Mouse (Mus musculus) right cerebral cortex, postnatal 14 days (tissue): Measurements from ENCODE around the gene C330007P06Rik.

Experiments
- DNase-seq: peaks from one replicate; pipeline ENCODE4 v3.0.0; 2022

The C330007P06Rik gene

GRCm38 (mm10) chrX:36796163-36796581, 77.7 kb downstream of the C330007P06Rik start:
- DNase-seq, result peak; percentile 78

DNA sequence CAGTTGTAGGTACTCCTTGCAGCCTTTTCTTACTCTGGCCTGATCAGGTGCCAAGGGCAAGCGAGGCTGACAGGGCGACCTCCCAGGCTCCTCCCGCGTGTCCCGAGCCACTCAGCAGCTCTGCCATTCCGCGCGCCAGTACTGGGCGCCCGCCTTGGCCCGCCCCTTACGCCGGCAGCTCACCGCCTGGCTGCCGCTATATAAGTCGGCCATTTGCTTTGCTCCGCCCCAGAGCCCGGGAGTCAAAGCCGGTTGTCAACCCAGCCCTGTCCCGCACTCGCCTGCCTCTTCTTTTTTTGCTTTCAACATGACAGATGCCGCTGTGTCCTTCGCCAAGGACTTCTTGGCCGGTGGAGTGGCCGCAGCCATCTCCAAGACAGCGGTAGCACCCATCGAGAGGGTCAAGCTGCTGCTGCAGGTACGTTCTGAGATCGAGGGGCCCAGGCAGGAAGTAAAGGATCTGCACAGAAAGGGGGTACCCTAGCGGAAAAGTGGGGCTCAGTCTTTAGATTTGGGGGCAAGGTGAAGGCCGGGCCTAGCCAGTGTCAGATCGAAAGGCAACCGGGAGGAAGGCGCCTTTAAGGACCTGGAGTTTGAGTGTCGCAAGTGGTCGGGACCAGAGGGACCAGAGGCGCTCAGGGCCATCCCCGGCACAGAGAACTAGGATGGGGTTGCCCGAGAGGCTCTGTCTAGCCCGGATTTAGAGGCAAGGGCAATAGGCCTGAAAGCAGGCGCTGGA, 78.3 kb downstream of the C330007P06Rik start, which contains the start of gene Slc25a5:
Gene Slc25a5, plus strand, starts transcription at position 228 of the 739 bp plus-strand sequence.
- DNase-seq, result peak; percentile 79

- no peak for DNase-seq
These were observed 79.3 kb downstream of the C330007P06Rik start for GRCm38 (mm10) chrX:36794571-36794970.

DNA sequence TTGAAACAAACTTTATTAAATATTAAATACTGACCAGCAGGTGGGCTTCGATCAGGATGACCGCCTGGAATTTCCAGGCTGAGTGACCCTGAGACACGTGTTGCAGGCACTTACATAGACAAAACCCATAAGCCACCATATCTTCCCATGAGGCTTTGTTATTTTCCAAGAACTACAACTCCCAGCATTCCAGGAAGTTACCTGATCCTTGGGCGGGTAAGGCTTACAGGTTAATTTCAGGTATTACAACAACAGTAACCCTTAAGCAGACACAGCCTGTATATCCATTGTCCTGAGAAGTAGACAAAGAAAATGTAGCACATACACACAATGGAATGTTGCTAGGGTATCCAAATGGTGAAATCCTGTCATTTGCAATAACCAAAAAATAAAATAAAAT, 84.6 kb downstream of the C330007P06Rik start:
- no peak for DNase-seq

DNA sequence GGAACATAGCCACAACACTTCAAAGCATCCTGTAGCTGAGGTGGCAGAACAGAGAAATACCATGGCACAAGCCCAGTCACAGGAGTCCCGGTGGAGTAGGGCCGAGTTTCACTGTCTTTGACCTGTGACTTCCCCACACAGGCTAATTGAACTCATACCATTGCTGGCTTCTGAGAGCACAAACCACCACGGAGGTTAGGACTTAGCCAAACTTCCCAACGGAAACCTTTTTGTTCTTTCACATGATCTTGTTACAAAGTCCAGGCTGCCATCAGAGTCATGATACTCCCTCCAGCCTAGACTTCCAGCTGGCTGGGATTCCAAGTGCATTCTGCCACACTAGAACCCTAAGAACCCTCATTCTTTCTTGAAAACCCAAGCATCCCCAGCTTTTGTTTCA, 96.2 kb downstream of the C330007P06Rik start:
- DNase-seq, result no peak

- no peak for DNase-seq
These were observed 98.4 kb downstream of the C330007P06Rik start for GRCm38 (mm10) chrX:36775520-36775919.
